Mouse (Mus musculus): ENCODE data around the gene Kcnmb3. TPM values are rescaled to one million over a fixed set of nuclear protein-coding genes. Genes with fewer than 3 reads are reported as not detected.

Kcnmb3 gene
- total RNA-seq (2014; fragmentation: Nextera tagmentation) = not detected in 2 replicates
- not detected in 2 replicates for total RNA-seq (2017)
- not detected in 2 replicates for polyA plus RNA-seq (2012)

DNA sequence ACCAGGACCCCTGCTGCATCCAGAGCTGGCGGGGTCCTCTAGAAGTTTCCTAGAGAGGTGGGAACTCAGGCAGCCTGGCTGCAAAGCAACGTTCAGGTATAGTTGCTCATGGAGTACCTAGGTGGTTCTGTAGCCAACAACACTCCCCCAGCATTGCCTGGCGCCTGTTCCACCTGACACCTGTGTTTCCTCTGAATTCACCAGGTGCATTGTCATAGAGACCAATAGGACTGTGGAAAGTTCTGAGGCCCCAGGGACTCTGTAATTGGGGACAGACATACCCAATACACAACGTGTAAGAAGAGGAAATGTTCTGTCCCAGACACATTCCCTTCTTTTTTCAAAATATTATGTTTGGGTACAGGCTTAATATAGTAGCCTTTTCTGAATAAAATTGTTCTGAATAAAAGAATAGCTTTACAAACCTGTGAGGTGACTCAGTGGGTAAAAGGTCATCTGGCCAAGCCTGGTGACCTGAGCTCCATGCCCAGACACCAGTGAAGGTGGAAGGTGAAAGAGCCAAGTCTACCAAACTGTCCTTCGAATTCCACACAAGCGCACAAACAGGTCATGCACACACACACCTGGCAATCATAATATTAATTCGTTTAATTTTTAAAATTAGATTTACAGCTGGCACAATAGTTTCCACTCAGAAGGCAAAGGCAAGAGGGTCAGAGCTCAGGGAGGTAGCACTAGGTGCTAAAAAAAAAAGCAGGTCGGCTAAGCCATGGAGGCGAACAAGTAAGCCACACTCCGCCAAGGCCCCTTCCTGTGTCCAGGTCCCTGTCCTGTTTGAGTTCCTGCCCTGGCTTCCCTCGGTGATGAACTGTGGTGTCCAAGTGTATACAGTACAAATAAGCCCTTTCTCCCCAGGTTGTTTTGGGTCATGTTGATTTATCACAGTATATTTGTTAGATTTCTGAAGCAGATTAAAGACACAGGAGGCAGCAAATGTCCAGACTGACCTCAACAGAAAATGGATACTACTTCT, at the start of gene Kcnmb3:
Gene Kcnmb3, minus strand, starts transcription at position 135 of the 994 bp plus-strand sequence.
- ATAC-seq (ENCODE audit: extremely low read depth, insufficient number of reproducible peaks, low FRiP score, poor library complexity, severe bottlenecking) (no peak), DNase-seq (ENCODE audit: low spot score) (no peak)
- H3K36me3 ChIP-seq (replicated peaks) = no peaks in the 10 kb centered on the region
- TF ChIP-seq TAL1 (conservative IDR thresholded peaks at IDR 0.05; ENCODE audit: low read depth, low read length) (no peak), GATA1 (IDR thresholded peaks at IDR 0.05; ENCODE audit: borderline replicate concordance, low read length) (no peak), GATA2 (IDR thresholded peaks at IDR 0.05; ENCODE audit: borderline replicate concordance, low read depth, low read length) (no peak), POLR2AphosphoS5 (IDR thresholded peaks at IDR 0.05; ENCODE audit: insufficient replicate concordance, low read depth, low read length) (no peak), CTCF (IDR thresholded peaks at IDR 0.05; ENCODE audit: low read depth, low read length) (no peak)
- peaks cover 26% of the 10 kb centered on the region for H3K27me3 ChIP-seq (ENCODE audit: insufficient read depth, low read length)
- no peak within 1 kb of the TSS for H3K4me3 ChIP-seq (ENCODE audit: low read depth, low read length)
- no peaks in the 10 kb centered on the region for H3K4me1 ChIP-seq (ENCODE audit: insufficient read depth, low read depth, low read length)
- no peaks in the 10 kb centered on the region for H3K9me3 ChIP-seq (replicated peaks)

DNA sequence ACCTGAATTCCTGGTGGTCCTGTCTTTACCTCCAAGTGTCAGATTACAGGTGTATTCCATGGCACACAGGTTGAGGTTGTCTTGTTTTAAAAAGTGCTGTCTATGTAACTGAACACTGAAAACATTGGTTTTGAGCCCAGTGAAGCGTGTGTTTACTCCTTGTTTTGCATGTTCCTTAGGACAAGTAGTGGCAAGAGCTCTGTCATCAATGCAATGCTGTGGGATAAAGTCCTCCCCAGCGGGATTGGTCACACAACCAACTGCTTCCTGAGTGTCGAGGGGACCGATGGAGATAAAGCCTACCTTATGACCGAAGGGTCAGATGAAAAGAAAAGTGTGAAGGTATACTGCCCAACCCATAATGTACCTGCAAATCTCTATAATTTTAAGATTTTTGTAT, 46.1 kb upstream of the Kcnmb3 start:
- H3K36me3 ChIP-seq (replicated peaks) = peaks cover 83% of the 10 kb centered on the region
- peaks cover 11% of the 10 kb centered on the region for H3K4me1 ChIP-seq (ENCODE audit: insufficient read depth, low read depth, low read length)
- H3K4me3 ChIP-seq (ENCODE audit: low read depth, low read length) = no peak overlapping the region
- DNase-seq (ENCODE audit: low spot score) = no peak
- ATAC-seq (ENCODE audit: extremely low read depth, insufficient number of reproducible peaks, low FRiP score, poor library complexity, severe bottlenecking) = no peak
- no peaks in the 10 kb centered on the region for H3K27me3 ChIP-seq (ENCODE audit: insufficient read depth, low read length)
- H3K9me3 ChIP-seq (replicated peaks) = no peaks in the 10 kb centered on the region
- TF ChIP-seq TAL1 (conservative IDR thresholded peaks at IDR 0.05; ENCODE audit: low read depth, low read length) (no peak), POLR2AphosphoS5 (IDR thresholded peaks at IDR 0.05; ENCODE audit: insufficient replicate concordance, low read depth, low read length) (no peak), CTCF (IDR thresholded peaks at IDR 0.05; ENCODE audit: low read depth, low read length) (no peak), GATA2 (IDR thresholded peaks at IDR 0.05; ENCODE audit: borderline replicate concordance, low read depth, low read length) (no peak), GATA1 (IDR thresholded peaks at IDR 0.05; ENCODE audit: borderline replicate concordance, low read length) (no peak)

DNA sequence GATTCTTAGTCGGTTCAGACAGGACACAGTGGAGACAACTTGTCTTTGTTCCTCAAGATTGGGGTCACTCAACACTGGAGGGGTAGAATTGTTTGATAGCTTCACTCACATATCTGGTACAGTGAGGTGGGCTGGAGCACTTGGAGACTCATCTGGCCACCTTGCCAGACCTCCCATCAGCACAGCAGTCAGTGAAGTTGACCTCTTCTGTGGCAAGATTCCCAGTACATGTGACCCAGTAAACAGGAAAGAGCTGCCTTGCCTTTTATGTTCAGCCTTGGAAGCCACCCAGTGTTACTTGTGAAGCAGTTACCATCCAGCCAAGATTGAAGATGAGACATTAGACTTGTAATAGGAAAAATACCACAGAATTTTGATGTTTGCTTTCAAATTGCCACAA, 45.5 kb upstream of the Kcnmb3 start:
- Histone ChIP-seq H3K4me1 (ENCODE audit: insufficient read depth, low read depth, low read length) (peaks cover 11% of the 10 kb centered on the region), H3K4me3 (ENCODE audit: low read depth, low read length) (no peak overlapping the region), H3K9me3 (replicated peaks) (no peaks in the 10 kb centered on the region), H3K27me3 (ENCODE audit: insufficient read depth, low read length) (no peaks in the 10 kb centered on the region), H3K36me3 (replicated peaks) (peaks cover 83% of the 10 kb centered on the region)
- no peak for ATAC-seq (ENCODE audit: extremely low read depth, insufficient number of reproducible peaks, low FRiP score, poor library complexity, severe bottlenecking)
- TF ChIP-seq CTCF (IDR thresholded peaks at IDR 0.05; ENCODE audit: low read depth, low read length) = no peak
- no peak for TF ChIP-seq GATA1 (IDR thresholded peaks at IDR 0.05; ENCODE audit: borderline replicate concordance, low read length)
- TF ChIP-seq GATA2 (IDR thresholded peaks at IDR 0.05; ENCODE audit: borderline replicate concordance, low read depth, low read length) = no peak
- no peak for TF ChIP-seq POLR2AphosphoS5 (IDR thresholded peaks at IDR 0.05; ENCODE audit: insufficient replicate concordance, low read depth, low read length)
- TF ChIP-seq TAL1 (conservative IDR thresholded peaks at IDR 0.05; ENCODE audit: low read depth, low read length) = no peak
- DNase-seq (ENCODE audit: low spot score) = no peak

- H3K4me1 ChIP-seq (ENCODE audit: insufficient read depth, low read depth, low read length) = peaks cover 11% of the 10 kb centered on the region
- peaks cover 86% of the 10 kb centered on the region for H3K36me3 ChIP-seq (replicated peaks)
- TF ChIP-seq POLR2AphosphoS5 (IDR thresholded peaks at IDR 0.05; ENCODE audit: insufficient replicate concordance, low read depth, low read length) (no peak), TAL1 (conservative IDR thresholded peaks at IDR 0.05; ENCODE audit: low read depth, low read length) (no peak), CTCF (IDR thresholded peaks at IDR 0.05; ENCODE audit: low read depth, low read length) (no peak), GATA2 (IDR thresholded peaks at IDR 0.05; ENCODE audit: borderline replicate concordance, low read depth, low read length) (no peak)
- H3K4me3 ChIP-seq (ENCODE audit: low read depth, low read length) = no peak overlapping the region
- ATAC-seq (ENCODE audit: extremely low read depth, insufficient number of reproducible peaks, low FRiP score, poor library complexity, severe bottlenecking) = no peak
- H3K27me3 ChIP-seq (ENCODE audit: insufficient read depth, low read length) = no peaks in the 10 kb centered on the region
- no peak for DNase-seq (ENCODE audit: low spot score)
- H3K9me3 ChIP-seq (replicated peaks) = no peaks in the 10 kb centered on the region
Observed at GRCm38 (mm10) chr3:32535692-32536091, 43.7 kb upstream of the Kcnmb3 start.

DNA sequence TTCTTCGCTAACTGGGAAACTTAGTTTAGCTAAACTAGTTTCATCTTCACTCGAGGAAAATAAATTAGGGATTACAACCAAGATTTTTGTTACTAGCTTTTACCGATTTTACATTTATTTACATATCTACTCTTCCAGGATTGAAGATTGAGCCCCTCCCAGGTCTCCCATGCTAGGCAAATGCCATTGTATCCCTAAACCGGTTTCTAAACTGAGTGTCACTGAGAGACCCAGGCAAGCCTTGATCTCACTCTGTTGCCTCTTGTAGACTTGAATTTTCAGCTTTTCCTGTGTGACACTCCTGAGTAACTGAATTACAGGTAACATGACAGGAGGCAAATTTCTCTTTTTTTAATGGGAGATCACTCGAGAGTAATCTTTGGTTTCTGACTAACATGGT, 38.0 kb upstream of the Kcnmb3 start:
- TF ChIP-seq TAL1 (conservative IDR thresholded peaks at IDR 0.05; ENCODE audit: low read depth, low read length) (no peak), CTCF (IDR thresholded peaks at IDR 0.05; ENCODE audit: low read depth, low read length) (no peak), POLR2AphosphoS5 (IDR thresholded peaks at IDR 0.05; ENCODE audit: insufficient replicate concordance, low read depth, low read length) (no peak), GATA1 (IDR thresholded peaks at IDR 0.05; ENCODE audit: borderline replicate concordance, low read length) (no peak), GATA2 (IDR thresholded peaks at IDR 0.05; ENCODE audit: borderline replicate concordance, low read depth, low read length) (no peak)
- no peak for DNase-seq (ENCODE audit: low spot score)
- no peak for ATAC-seq (ENCODE audit: extremely low read depth, insufficient number of reproducible peaks, low FRiP score, poor library complexity, severe bottlenecking)
- H3K36me3 ChIP-seq (replicated peaks) = peaks cover 41% of the 10 kb centered on the region
- H3K9me3 ChIP-seq (replicated peaks) = peaks cover 9% of the 10 kb centered on the region
- no peaks in the 10 kb centered on the region for H3K27me3 ChIP-seq (ENCODE audit: insufficient read depth, low read length)
- peak overlapping the region; percentile 96 for H3K4me3 ChIP-seq (ENCODE audit: low read depth, low read length)
- H3K4me1 ChIP-seq (ENCODE audit: insufficient read depth, low read depth, low read length) = peaks cover 7% of the 10 kb centered on the region

GRCm38 (mm10) chr3:32529303-32529898, 37.4 kb upstream of the Kcnmb3 start, which contains the start of gene Mfn1:
Gene Mfn1 (plus strand): TSS chr3:32529465.
- ATAC-seq (ENCODE audit: extremely low read depth, insufficient number of reproducible peaks, low FRiP score, poor library complexity, severe bottlenecking) (peak; percentile 100), DNase-seq (ENCODE audit: low spot score) (peak; percentile 93)
- no peaks in the 10 kb centered on the region for H3K27me3 ChIP-seq (ENCODE audit: insufficient read depth, low read length)
- peaks cover 9% of the 10 kb centered on the region for H3K9me3 ChIP-seq (replicated peaks)
- no peak for TF ChIP-seq GATA1 (IDR thresholded peaks at IDR 0.05; ENCODE audit: borderline replicate concordance, low read length)
- H3K4me1 ChIP-seq (ENCODE audit: insufficient read depth, low read depth, low read length) = peaks cover 4% of the 10 kb centered on the region
- peaks cover 35% of the 10 kb centered on the region for H3K36me3 ChIP-seq (replicated peaks)
- H3K4me3 ChIP-seq (ENCODE audit: low read depth, low read length) = peak within 1 kb of the TSS; percentile 96
